In genomic region chr5:140607836-140608633, GRCm38 (mm10) we compare ENCODE assay signal across 9 mouse cellular contexts. TPM values are rescaled to one million over a fixed set of nuclear protein-coding genes. Genes with fewer than 3 reads are reported as not detected.
DNase-seq lines count a peak whose midpoint lies in the region; ATAC-seq lines count a peak whose summit lies in the region.
"Had no signal": no experiment of that assay in that cellular context is flagged by ENCODE, and none has a peak within 500 bp of the region (broad histone marks: within the 10 kb centered on the region; RNA-seq: fewer than 3 reads in every experiment).

No protein-coding gene starts in this region.

- peaks cover 8% of the 10 kb centered on the region for H3K36me3 ChIP-seq in kidney, embryonic 14.5 days (ENCODE audit: control insufficient read depth, insufficient read depth, low read length)
- no peaks in the 10 kb centered on the region for H3K36me3 ChIP-seq in heart, embryonic 14.5 days (ENCODE audit: control insufficient read depth, insufficient read depth, low read length)
- peaks cover 9% of the 10 kb centered on the region for H3K36me3 ChIP-seq in liver, embryonic 16.5 days (ENCODE audit: control insufficient read depth, insufficient read depth)
- peaks cover 7% of the 10 kb centered on the region; the same call in 1 of the 2 replicates for H3K36me3 ChIP-seq in stomach, embryonic 14.5 days (ENCODE audit: control insufficient read depth, insufficient read depth, low read length)

- intact Hi-C loops in left cerebral cortex, postnatal 25 days (cut with DNase I): loop anchor here (2.0 kb wide), 1 partner anchor 65 kb away; no protein-coding TSS in a partner anchor

- no peaks in the 10 kb centered on the region for H3K27me3 ChIP-seq in kidney, embryonic 14.5 days (ENCODE audit: control insufficient read depth, insufficient read depth, low read length)
- H3K27me3 ChIP-seq in heart, embryonic 14.5 days (ENCODE audit: control insufficient read depth, insufficient read depth, low read length): peaks cover 57% of the 10 kb centered on the region
- peaks cover 44% of the 10 kb centered on the region for H3K27me3 ChIP-seq in liver, embryonic 16.5 days (ENCODE audit: control insufficient read depth, insufficient read depth, low read depth, low read length)
- H3K27me3 ChIP-seq in stomach, embryonic 14.5 days (ENCODE audit: control insufficient read depth, insufficient read depth, low read length): peaks cover 3% of the 10 kb centered on the region; the same call in 1 of the 2 replicates

- H3K4me1 ChIP-seq in kidney, embryonic 14.5 days (ENCODE audit: control insufficient read depth, insufficient read depth, low read length): peaks cover 67% of the 10 kb centered on the region
- H3K4me1 ChIP-seq in heart, embryonic 14.5 days (ENCODE audit: control insufficient read depth in 2 of 2, insufficient read depth in 2 of 2, low read length in 2 of 2): peaks cover 27 to 52% of the 10 kb centered on the region in 2 experiments
- H3K4me1 ChIP-seq in liver, embryonic 16.5 days (ENCODE audit: control insufficient read depth, low read depth, low read length): peaks cover 62% of the 10 kb centered on the region
- peaks cover 45% of the 10 kb centered on the region for H3K4me1 ChIP-seq in stomach, embryonic 14.5 days (ENCODE audit: control insufficient read depth, insufficient read depth, low read length)

- peak overlapping the region; percentile 88 for H3K4me2 ChIP-seq in kidney, embryonic 14.5 days (replicated peaks; ENCODE audit: low read depth, low read length)
- H3K4me2 ChIP-seq in heart, embryonic 14.5 days (ENCODE audit: low read length): peak overlapping the region; percentile 76
- peak overlapping the region; percentile 90 for H3K4me2 ChIP-seq in liver, embryonic 16.5 days (ENCODE audit: low read depth, low read length)
- peak overlapping the region; percentile 72 for H3K4me2 ChIP-seq in stomach, embryonic 14.5 days (replicated peaks; ENCODE audit: low read depth, low read length)

- H3K9me3 ChIP-seq in kidney, embryonic 14.5 days (ENCODE audit: control insufficient read depth, low read length): no peaks in the 10 kb centered on the region
- no peaks in the 10 kb centered on the region for H3K9me3 ChIP-seq in heart, embryonic 14.5 days (ENCODE audit: control insufficient read depth, low read length)
- no peaks in the 10 kb centered on the region for H3K9me3 ChIP-seq in liver, embryonic 16.5 days (replicated peaks; ENCODE audit: control insufficient read depth, low read length)
- H3K9me3 ChIP-seq in stomach, embryonic 14.5 days (ENCODE audit: control insufficient read depth, low read depth, low read length): no peaks in the 10 kb centered on the region

- H3K4me3 ChIP-seq in kidney, embryonic 14.5 days (ENCODE audit: low read length): peak overlapping the region; percentile 69
- peak overlapping the region; percentile 46 to 51 for H3K4me3 ChIP-seq in heart, embryonic 14.5 days (ENCODE audit: control insufficient read depth in 1 of 2, insufficient read depth in 1 of 2, low read depth in 1 of 2, low read length in 2 of 2)
- H3K4me3 ChIP-seq in liver, embryonic 16.5 days (ENCODE audit: low read depth, low read length): peak overlapping the region; percentile 71
- peak overlapping the region; percentile 64 for H3K4me3 ChIP-seq in stomach, embryonic 14.5 days (ENCODE audit: low read depth, low read length)

- 2% methylated on average over 17 of the region's 17 CpGs for WGBS in kidney, embryonic 14.5 days
- 4% methylated on average over 17 of the region's 17 CpGs for WGBS in heart, embryonic 14.5 days
- WGBS in liver, embryonic 16.5 days (ENCODE audit: insufficient replicate concordance): under 1% methylated on average over 16 of the region's 17 CpGs
- 3% methylated on average over 17 of the region's 17 CpGs for WGBS in stomach, embryonic 14.5 days

- no peak for ATAC-seq in kidney, embryonic 14.5 days (ENCODE audit: low FRiP score, low TSS enrichment)
- no peak for ATAC-seq in heart, embryonic 14.5 days (ENCODE audit: insufficient number of reproducible peaks, insufficient read depth, low FRiP score, low read depth)
- no peak for ATAC-seq in liver, embryonic 16.5 days (ENCODE audit: low read depth)
- ATAC-seq in stomach, embryonic 14.5 days (ENCODE audit: insufficient number of reproducible peaks, insufficient read depth, low FRiP score, low read depth): no peak

- DNase-seq in kidney, postnatal 36 days: no peak
- DNase-seq in Muller cell, postnatal 12 days (ENCODE audit: inconsistent ontology term): peak; percentile 70
- DNase-seq in left cerebral cortex, postnatal 25 days (ENCODE audit: low spot score in 2 of 2): no peak
- DNase-seq in frontal cortex, postnatal 25 days (ENCODE audit: low spot score in 2 of 2): no peak

- peak overlapping the region; percentile 74 for H3K27ac ChIP-seq in kidney, embryonic 14.5 days (ENCODE audit: low read depth, low read length)
- H3K27ac ChIP-seq in heart, embryonic 14.5 days (replicated peaks in 1 of 2; ENCODE audit: control insufficient read depth in 1 of 2, insufficient read depth in 1 of 2, low read depth in 2 of 2, low read length in 2 of 2): no peak overlapping the region; a peak in 1 of 4 replicates
- H3K27ac ChIP-seq in liver, embryonic 16.5 days (ENCODE audit: low read length): peak overlapping the region; percentile 78
- H3K27ac ChIP-seq in stomach, embryonic 14.5 days (ENCODE audit: low read length): peak overlapping the region; percentile 96; the same call in 1 of the 2 replicates

- peak overlapping the region; percentile 86 for H3K9ac ChIP-seq in kidney, embryonic 14.5 days (ENCODE audit: low read depth, low read length)
- H3K9ac ChIP-seq in heart, embryonic 14.5 days (ENCODE audit: low read length): peak overlapping the region; percentile 71
- peak overlapping the region; percentile 80 for H3K9ac ChIP-seq in liver, embryonic 16.5 days (ENCODE audit: low read depth, low read length)
- peak overlapping the region; percentile 68 for H3K9ac ChIP-seq in stomach, embryonic 14.5 days (replicated peaks; ENCODE audit: low read depth, low read length)

RNA-seq across cellular contexts. Expression of gene Lfng, which starts 0.9 kb away (rescaled TPM):
- 32.2 and 39.0 TPM in 2 replicates for polyA plus RNA-seq in kidney, embryonic 14.5 days (2014; fragmentation: Nextera tagmentation; extraction: Ambion mirVana)
- polyA plus RNA-seq in heart, embryonic 14.5 days (2014; fragmentation: Nextera tagmentation; extraction: Ambion mirVana): 3.8 and 6.4 TPM in 2 replicates
- polyA plus RNA-seq in liver, embryonic 16.5 days (2015; fragmentation: Nextera tagmentation; extraction: Ambion mirVana): 8.3 and 9.7 TPM in 2 replicates
- polyA plus RNA-seq in stomach, embryonic 14.5 days (2014; fragmentation: Nextera tagmentation; extraction: Ambion mirVana): 22.4 and 25.8 TPM in 2 replicates
- total RNA-seq in left cerebral cortex, postnatal 25 days (2021): 10 to 100 TPM; 19.3 to 21.1 TPM

RNA-seq across cellular contexts. Expression of gene Ttyh3, which starts 40.8 kb away (rescaled TPM):
- 40.0 and 48.5 TPM in 2 replicates for polyA plus RNA-seq in kidney, embryonic 14.5 days (2014; fragmentation: Nextera tagmentation; extraction: Ambion mirVana)
- 32.8 and 35.7 TPM in 2 replicates for polyA plus RNA-seq in heart, embryonic 14.5 days (2014; fragmentation: Nextera tagmentation; extraction: Ambion mirVana)
- 4.5 and 5.6 TPM in 2 replicates for polyA plus RNA-seq in liver, embryonic 16.5 days (2015; fragmentation: Nextera tagmentation; extraction: Ambion mirVana)
- 41.9 and 43.1 TPM in 2 replicates for polyA plus RNA-seq in stomach, embryonic 14.5 days (2014; fragmentation: Nextera tagmentation; extraction: Ambion mirVana)
- 100 to 1,000 TPM; 272 to 289 TPM for total RNA-seq in left cerebral cortex, postnatal 25 days (2021)

RNA-seq across cellular contexts. Expression of gene Grifin, which starts 43.2 kb away (rescaled TPM):
- 0.34 TPM in 1 of 2 replicates, not detected in the other for polyA plus RNA-seq in kidney, embryonic 14.5 days (2014; fragmentation: Nextera tagmentation; extraction: Ambion mirVana)
- polyA plus RNA-seq in heart, embryonic 14.5 days (2014; fragmentation: Nextera tagmentation; extraction: Ambion mirVana): not detected in 2 replicates
- 0.59 and 1.2 TPM in 2 replicates for polyA plus RNA-seq in liver, embryonic 16.5 days (2015; fragmentation: Nextera tagmentation; extraction: Ambion mirVana)
- polyA plus RNA-seq in stomach, embryonic 14.5 days (2014; fragmentation: Nextera tagmentation; extraction: Ambion mirVana): 0.74 TPM in 1 of 2 replicates, not detected in the other
- total RNA-seq in left cerebral cortex, postnatal 25 days (2021): not detected
- total RNA-seq: neutrophil, adult 5-6 weeks had no signal

Comparison
In these comparisons a context has a peak if more than half of its experiments do, and no peak if none do; other contexts are left out.
1. H3K27ac ChIP-seq: peak in kidney, embryonic 14.5 days (single experiment), liver, embryonic 16.5 days (single experiment) and stomach, embryonic 14.5 days (single experiment); none in heart, embryonic 14.5 days (0 of 2).
2. Peak in every context shown above with its lines, with median percentiles within 50 percentile points of each other: H3K4me2 ChIP-seq, H3K4me3 ChIP-seq and H3K9ac ChIP-seq.